Mouse (Mus musculus): Measurements from ENCODE around the gene Pum3.
"Not testable (repeated sequence)": the region's sequence is repeated elsewhere in the genome, so short reads cannot be mapped to it uniquely, and the experiment has no call there.

Pum3 gene

DNA sequence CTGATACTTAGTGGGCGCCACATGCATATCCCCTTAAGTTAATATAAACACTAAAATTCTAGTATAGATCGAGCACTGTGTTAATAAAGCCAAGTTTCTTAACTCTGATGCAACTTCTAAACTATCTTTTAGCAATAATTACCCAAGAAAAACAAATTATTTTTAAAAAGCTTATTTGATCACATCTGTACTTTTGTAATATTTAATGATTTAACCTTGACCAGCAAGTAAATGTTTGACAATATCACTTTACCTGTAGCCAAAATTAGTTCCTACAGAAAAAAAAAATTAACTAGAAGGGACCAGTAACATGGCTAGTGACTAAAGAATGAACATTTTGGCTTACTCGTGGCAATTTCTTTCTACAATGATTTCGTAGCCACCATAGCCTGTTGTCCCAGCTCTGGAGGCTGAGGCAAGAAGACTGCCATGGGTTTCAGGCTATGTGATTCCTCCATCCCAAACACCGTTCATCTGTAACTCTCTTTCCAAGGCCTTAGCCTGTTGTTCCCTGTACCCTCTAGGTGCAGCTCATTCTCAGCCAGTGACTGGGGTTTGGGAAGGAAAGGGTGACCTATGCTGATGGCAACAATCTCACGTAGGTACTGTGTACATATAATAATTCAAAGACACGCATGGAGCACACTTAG lies 35.2 kb downstream of the Pum3 start:
- DNase-seq (ENCODE audit: extremely low spot score, low spot score), result no peak

DNA sequence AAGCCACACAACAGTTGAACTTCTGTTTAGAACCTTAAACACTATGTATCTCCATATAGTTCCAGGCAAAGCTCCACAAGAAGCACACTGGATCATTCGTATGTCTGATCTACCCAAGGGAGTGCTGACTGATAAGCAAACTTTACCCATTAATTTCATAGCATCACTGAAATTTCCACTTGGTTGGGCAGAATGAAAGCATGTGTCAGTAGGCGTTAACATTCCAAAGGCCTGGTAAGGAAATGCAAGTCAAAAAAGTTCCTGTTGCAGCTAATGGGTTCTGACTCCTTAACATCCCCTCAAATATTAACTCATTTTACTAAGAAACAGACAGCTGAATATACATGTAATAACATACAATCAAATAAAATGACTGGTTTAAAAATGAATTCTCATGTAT lies 37.2 kb downstream of the Pum3 start:
- DNase-seq (ENCODE audit: extremely low spot score, low spot score), result no peak

DNA sequence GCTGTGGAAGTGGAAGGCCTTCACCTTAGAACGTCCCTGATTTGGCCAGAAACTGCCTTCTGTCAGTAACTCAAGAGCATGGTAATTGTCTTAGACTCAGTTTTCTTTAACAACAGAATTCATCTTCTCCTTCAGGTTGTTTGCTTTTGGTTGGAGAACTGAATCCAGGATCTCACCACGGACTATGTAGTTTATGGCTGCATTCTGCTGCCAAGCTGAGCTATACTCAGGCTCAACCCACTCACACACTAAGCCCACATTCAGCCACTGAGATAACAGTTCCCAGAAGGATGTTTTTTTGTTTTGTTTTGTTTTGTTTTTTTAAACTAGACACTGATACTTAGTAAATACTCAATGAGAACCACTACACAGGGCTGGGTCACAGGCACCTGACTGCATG lies 38.3 kb downstream of the Pum3 start:
- DNase-seq (ENCODE audit: extremely low spot score, low spot score), result no peak

DNA sequence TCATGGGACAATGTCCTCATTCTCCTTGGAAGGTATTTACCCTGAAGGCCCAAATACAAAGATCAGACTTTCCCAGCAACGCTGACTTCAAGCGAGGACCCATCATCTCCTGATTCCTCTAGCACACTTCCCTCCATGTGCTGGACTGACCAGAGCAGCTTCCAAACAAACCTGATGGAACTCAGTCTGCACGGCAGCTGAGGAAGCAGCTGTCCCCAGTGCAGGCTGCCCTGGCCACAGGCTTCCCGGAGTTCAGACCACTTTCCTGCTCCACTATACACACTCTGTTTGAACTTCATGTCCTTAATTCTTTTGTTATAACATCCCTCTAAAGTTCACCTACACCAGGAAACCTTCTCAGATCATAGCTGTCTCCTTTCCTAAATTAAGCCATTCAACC lies 40.1 kb downstream of the Pum3 start:
- DNase-seq (ENCODE audit: extremely low spot score, low spot score), result not testable (repeated sequence)

DNA sequence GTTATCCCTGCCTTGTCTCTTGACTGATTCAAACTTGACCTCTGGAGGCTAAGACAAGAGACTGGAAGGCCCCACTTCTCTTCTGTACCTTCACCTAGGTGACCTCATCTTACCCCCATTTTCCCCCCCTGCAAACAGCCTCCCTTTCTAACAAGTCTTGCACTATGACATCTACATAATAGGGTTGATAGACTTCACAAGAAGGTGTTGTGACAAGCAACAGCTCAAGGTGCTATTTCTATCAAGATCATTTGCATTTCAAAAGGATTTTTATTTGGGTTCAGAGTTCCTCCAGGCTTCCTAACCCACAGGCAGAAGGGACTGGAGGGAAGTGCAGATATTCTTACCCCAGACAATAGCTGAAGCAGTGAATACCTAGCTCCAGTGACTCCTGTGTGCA lies 44.3 kb downstream of the Pum3 start:
- DNase-seq (ENCODE audit: extremely low spot score, low spot score), result no peak

DNA sequence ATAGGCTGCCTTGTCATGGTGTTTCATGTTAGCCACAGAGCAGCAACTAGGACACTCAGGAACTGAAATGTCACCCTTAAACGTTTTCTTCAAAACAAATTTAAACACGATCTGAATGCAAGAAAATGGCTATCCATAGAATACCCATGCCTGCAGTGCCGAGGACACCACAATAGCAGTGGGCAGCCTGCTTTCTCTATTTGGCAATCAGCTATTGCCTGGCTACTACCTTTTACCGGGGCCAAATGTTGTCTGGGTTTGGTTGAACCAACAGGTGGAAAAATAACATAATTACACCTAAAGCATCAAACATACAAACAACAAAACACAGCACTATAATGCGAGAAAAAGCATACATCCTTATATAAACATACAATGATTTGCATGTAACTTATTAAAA lies 46.4 kb downstream of the Pum3 start:
- DNase-seq (ENCODE audit: extremely low spot score, low spot score), result no peak

DNA sequence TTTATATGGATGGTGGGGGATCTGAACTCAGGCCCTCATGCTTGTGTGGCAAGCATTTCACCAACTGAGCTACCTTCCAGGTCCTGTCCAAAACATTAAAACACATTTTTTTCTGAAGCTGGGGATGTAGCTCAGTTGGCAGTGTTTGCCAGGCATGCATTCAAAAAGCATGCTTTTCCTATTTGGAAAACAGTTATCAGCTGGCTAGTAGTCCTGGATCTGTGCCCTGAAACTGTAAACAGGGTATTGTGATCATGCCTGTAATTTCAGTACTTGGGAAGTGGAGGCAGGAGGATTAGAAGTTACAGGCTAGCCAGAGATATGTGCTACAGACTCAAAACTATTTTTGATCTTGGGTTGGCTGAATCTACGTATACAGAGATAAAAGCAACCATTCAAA lies 47.5 kb downstream of the Pum3 start:
- DNase-seq (ENCODE audit: extremely low spot score, low spot score), result no peak

DNA sequence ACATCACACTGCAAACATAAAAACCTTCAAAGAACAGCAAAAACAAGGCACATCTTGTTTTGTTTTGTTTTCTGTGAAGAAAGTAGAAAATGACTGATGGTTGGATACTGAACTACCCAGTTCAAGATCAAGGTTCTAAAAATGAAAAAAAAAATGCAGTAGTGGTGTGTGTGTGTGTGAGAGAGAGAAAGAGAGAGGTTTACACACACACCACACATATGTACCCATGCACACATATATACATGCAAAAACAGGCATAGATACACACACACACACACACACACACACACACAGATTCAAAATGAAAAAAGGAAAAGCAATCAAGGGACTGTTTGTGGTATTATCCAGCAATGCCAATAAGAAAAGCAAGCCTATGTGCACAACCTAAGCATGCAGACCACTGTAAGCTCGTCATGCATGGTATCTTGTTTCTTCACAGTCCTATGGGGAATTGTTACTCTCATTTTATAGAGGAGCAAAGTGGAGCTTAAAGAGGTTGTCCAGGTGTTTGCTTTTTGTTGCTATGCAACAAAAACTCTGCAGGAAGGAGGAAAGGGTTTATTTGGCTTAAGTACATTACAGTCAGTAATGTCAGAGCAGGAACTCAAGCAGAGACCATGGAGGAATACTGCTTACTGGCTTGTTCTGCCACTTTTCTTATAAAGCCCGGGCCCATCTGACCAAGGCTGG lies 49.8 kb downstream of the Pum3 start:
- DNase-seq (ENCODE audit: extremely low spot score, low spot score), result no peak

DNA sequence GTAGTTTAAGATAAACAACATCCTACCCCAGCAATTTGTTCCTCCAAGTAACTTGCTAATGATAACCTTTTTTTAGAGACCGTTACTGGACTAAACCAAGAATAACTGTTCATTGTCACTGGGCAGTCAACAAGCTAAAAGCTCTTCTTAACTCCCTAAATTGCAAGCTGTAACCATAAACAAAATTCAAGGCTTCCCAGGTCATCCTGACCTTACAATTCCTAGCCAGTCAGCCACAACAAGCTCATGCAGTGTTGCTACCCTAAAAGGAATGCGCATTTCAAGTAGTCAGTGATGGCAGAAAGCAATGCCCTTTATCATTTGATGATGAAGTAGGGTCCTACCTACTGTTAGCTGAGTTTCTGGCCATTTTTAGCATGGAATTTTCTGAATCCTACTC lies 58.8 kb downstream of the Pum3 start:
- DNase-seq (ENCODE audit: extremely low spot score, low spot score), result no peak

DNA sequence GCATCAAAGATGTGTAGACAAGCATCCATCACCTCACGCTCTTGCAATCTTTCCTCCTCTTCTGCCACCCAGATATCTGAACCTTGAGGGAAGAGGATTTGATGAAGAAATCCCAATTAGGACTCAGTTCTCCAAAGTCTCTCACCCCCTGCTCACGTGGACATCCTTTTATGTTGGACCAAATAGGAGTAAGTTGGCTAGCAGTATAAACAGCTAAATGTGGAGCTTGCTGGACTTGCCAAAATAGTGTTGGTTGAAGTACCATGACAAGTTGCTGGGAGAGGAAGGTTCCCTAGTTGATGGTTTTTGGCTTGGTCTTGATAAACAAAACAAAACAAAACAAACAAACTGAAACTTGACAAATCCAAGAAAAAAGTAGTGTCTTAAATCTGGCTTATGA lies 59.5 kb downstream of the Pum3 start:
- no peak for DNase-seq (ENCODE audit: extremely low spot score, low spot score)

DNA sequence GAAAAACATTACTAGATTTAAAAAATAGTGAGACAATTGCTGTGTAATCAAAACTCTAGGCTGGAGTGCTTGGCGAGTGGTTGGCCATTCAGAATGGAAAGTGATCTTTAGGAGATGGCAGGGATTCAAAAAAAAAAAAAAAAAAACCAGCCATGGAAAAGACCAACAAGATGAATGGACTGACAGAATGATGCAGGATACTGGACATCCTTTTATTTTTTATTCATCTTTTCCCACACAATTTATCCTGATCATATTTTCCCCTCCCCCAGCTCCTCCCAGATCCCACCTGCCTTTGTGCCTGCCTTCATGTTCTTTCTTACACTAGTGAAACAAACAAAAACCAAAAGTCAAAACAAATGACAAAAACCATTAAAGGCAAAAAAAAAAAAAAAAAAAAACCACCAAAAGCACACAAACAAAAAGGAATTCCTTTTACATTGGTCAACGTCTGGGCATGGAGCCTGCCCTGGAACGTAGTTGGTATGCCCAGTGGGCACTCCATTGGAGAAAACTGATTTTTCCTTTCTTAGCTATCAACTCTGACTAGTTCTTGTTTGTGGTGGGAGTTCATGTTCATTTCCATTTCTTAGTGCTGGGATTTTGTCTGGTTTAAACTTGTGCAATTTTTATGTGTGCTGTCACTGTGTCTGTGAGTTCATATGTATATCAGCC lies 60.0 kb downstream of the Pum3 start:
- no peak for DNase-seq (ENCODE audit: extremely low spot score, low spot score)

DNA sequence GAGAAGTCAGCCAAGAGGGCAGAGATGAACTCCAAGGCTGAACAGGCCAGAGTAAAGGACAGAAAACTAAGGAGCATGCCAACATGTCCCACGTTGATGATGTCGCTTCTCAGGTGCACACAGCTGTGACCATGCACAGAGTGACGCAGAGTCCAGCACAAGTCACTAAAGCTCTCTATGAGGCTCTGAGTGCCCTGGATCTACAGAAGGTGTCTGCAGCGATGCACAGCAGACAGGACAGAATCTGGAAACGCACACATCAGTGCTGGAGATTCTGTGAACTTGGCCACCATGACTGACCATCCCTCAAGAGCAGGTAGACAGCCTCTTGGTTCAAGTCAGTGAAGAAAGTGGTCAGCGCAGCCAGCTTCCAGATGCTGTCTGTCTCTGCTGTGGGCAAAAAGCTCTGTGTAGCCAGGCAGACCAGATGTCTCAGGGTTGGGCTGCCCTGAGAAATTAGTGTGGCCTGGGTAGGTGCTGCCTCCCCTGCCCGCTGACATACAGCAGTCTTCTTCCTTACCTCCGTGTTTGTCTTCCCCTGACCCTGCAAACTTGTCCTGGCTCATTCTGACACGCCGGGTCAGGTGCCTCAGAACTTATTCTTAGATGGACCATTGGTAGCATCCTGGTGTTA lies 63.4 kb downstream of the Pum3 start:
- DNase-seq (ENCODE audit: extremely low spot score, low spot score), result no peak

DNA sequence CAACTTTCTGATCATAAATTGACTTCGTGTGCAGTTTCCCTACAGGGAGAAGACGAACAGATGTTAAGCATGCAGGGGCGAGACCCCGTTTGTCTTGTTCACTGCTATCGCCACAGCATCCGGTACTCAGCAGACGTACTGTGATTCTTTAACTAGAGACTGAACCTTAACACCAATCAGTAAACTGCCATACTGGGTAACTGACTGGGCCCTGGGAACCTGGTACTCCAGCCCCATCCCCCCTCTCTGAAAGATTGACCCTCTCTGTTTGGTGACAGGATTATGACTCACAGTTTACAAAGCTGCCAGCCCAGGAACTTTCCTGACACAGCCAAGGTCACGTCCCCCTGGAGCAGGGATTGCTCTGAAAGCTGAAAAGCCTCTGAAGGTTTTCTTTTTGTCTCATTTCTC lies 65.1 kb downstream of the Pum3 start:
- DNase-seq (ENCODE audit: extremely low spot score, low spot score), result peak; percentile 53

DNA sequence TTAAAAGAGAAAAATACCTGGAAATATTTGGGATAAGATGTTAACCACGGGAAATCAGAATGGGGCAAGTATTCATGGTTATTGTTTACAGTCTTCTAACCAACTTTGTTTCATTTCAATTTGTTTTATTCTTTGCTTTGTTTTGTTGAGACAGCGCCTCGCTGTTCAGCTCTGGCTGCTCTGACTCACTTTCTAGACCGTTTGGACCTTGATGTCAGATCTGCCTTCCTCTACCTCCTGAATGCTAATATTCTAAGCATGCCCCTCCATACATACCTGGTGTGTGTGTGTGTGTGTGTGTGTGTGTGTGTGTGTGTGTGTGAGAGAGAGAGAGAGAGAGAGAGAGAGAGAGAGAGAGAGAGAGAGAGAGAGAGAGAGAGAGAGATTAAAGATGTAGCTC lies 65.7 kb downstream of the Pum3 start:
- no peak for DNase-seq (ENCODE audit: extremely low spot score, low spot score)

DNA sequence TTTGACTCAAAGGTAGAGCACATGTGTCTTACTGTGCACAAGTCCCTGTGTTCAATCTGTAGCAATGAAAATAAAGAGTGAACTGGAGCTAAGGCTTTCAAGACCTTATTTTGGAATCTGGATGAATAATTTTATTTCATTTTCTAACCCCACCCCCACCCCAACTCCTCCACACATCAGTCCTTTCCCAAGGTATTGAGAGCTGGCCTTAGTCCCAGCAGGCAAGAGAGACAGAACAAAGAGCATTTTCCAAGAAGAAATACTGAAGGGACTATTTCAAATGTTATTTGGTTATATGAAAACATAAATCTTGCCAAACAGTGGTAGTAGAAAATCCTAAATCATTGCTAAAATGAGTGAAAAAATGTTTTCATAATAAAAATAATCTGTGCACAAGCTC lies 69.2 kb downstream of the Pum3 start:
- no peak for DNase-seq (ENCODE audit: extremely low spot score, low spot score)

DNA sequence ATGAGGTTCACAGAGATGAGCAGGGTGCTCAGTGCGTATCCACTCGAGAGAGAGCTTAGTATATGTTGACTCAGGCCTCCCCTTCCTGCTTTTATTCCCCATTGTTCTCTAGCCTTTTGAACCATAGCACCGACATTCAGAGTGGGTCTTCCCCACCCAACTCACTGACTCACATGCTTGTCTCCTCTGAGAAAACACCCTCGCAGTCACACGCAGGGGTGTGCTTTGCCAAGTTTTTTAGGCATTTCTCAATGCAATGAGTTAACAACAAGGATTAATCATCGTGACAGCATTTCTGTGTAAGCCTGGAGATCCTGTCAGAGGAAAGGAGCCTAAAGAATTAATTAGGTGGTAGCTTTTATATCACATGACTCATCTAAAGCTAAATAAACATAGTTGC lies 77.9 kb downstream of the Pum3 start:
- no peak for DNase-seq (ENCODE audit: extremely low spot score, low spot score)

DNA sequence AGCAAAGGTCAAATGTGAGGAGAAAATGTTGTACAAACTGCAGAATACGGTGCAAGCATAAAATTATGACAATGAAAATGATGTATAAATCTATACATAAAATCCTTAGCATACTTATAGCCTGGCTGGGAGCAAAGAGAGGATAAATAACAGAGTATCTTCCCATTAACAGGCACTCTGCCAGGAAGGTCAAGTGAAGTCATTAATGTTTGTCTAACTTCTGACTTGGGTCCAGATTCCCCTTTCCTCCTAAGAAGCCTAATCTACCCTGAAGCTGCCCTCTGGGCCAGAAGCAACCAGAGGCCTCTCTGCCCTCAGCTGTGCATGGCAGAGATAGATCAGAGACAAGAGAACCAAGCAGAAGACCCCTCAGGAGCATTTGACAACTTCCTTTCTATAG lies 83.1 kb downstream of the Pum3 start:
- no peak for DNase-seq (ENCODE audit: extremely low spot score, low spot score)

Measured in neural tube, embryonic 10.5 days (tissue).